Mouse (Mus musculus) stomach, embryonic 14.5 days (tissue): ENCODE measurements around the gene Gpr171. TPM values are rescaled to one million over a fixed set of nuclear protein-coding genes. Genes with fewer than 3 reads are reported as not detected.

Source experiments
- ATAC-seq: fragments of 200-750 bp; cut with Nextera tagmentation; 2 replicates; pipeline ENCODE4 v1.8.0; 2017; ENCODE audit warnings: low read depth, moderate TSS enrichment; ENCODE audit not compliant: insufficient number of reproducible peaks, insufficient read depth, low FRiP score
- H3K27ac ChIP-seq: fragments of 300-500 bp; sonication (generic); 2 replicates; pipeline ENCODE4 v1.5.1; 2014; ENCODE audit warnings: mild to moderate bottlenecking, low read length, moderate library complexity, mixed read lengths
- H3K27me3 ChIP-seq: fragments of 300-500 bp; sonication (generic); 2 replicates; pipeline ENCODE4 v1.6.1; 2014; ENCODE audit warnings: low read length, control low read depth, mixed read lengths; ENCODE audit not compliant: control insufficient read depth, insufficient read depth
- H3K36me3 ChIP-seq: fragments of 300-500 bp; sonication (generic); 2 replicates; pipeline ENCODE4 v1.6.1; 2014; ENCODE audit warnings: mild to moderate bottlenecking, control low read depth, low read length, moderate library complexity, mixed read lengths; ENCODE audit not compliant: control insufficient read depth, insufficient read depth
- H3K4me1 ChIP-seq: fragments of 300-500 bp; sonication (generic); 2 replicates; pipeline ENCODE4 v1.6.1; 2014; ENCODE audit warnings: low read length, control low read depth, mixed read lengths; ENCODE audit not compliant: control insufficient read depth, insufficient read depth
- H3K4me2 ChIP-seq: fragments of 300-500 bp; sonication (generic); replicated peaks from 2 replicates; pipeline ENCODE4 v1.6.1; 2014; ENCODE audit warnings: low read depth, low read length, control low read depth
- H3K4me3 ChIP-seq: fragments of 300-500 bp; sonication (generic); 2 replicates; pipeline ENCODE4 v1.5.1; 2014; ENCODE audit warnings: low read depth, low read length, control low read depth
- H3K9ac ChIP-seq: fragments of 300-500 bp; sonication (generic); replicated peaks from 2 replicates; pipeline ENCODE4 v1.6.1; 2014; ENCODE audit warnings: low read depth, mild to moderate bottlenecking, control low read depth, low read length, moderate library complexity, mixed read lengths
- H3K9me3 ChIP-seq: fragments of 300-500 bp; sonication (generic); 2 replicates; pipeline ENCODE4 v1.6.1; 2016; ENCODE audit warnings: low read depth, low read length, control low read depth; ENCODE audit not compliant: control insufficient read depth
- WGBS: fragments of 180-500 bp; shearing (Covaris S2); extraction: QIAGEN DNeasy Blood & Tissue Kit; methylation state at CpG from one replicate; pipeline ENCODE4 v1.1.7; 2014; 5-methylcytosine and 5-hydroxymethylcytosine counted together
- polyA plus RNA-seq: library from polyadenylated mRNA; unstranded; fragments of >200 nt; fragmentation: Nextera tagmentation; extraction: Ambion mirVana; gene quantifications from 2 replicates; pipeline ENCODE4 v1.2.1, GENCODE M21; 2014

Gpr171 gene
- polyA plus RNA-seq, 1 experiment from 2014 or later = 1.3 TPM

- Histone ChIP-seq H3K27me3 (0 out of 2 replicates have a peak, but pooled peaks cover 3% of the 10 kb centered on the region), H3K4me1 (no peaks in the 10 kb centered on the region), H3K4me3 (no peak overlapping the region), H3K9ac (no peak overlapping the region), H3K27ac (no peak overlapping the region), H3K9me3 (no peaks in the 10 kb centered on the region), H3K4me2 (no peak overlapping the region), H3K36me3 (no peaks in the 10 kb centered on the region)
- ATAC-seq = no peak
- 95% methylated on average over 4 of the region's 4 CpGs for WGBS
Observed at GRCm38 (mm10) chr3:59107439-59107838, 5.8 kb upstream of the Gpr171 start.

GRCm38 (mm10) chr3:59104462-59104861, 2.8 kb upstream of the Gpr171 start:
- ATAC-seq = no peak
- H3K4me2 ChIP-seq = no peak overlapping the region
- H3K4me3 ChIP-seq = no peak overlapping the region
- WGBS = 76% methylated on average over 4 of the region's 4 CpGs
- H3K9me3 ChIP-seq = no peaks in the 10 kb centered on the region
- no peaks in the 10 kb centered on the region for H3K4me1 ChIP-seq
- 0 out of 2 replicates have a peak, but pooled peaks cover 3% of the 10 kb centered on the region for H3K27me3 ChIP-seq
- no peak overlapping the region for H3K9ac ChIP-seq
- no peaks in the 10 kb centered on the region for H3K36me3 ChIP-seq
- no peak overlapping the region for H3K27ac ChIP-seq

GRCm38 (mm10) chr3:59102146-59102545, 525 bp upstream of the Gpr171 start:
- WGBS = 94% methylated on average over 2 of the region's 2 CpGs
- no peaks in the 10 kb centered on the region for H3K9me3 ChIP-seq

GRCm38 (mm10) chr3:59098540-59098939, 3.1 kb downstream of the Gpr171 start:
- no peak for ATAC-seq
- Histone ChIP-seq H3K9me3 (no peaks in the 10 kb centered on the region), H3K27me3 (no peaks in the 10 kb centered on the region), H3K4me1 (no peaks in the 10 kb centered on the region), H3K4me2 (no peak overlapping the region), H3K4me3 (no peak overlapping the region), H3K36me3 (no peaks in the 10 kb centered on the region), H3K9ac (no peak overlapping the region), H3K27ac (no peak overlapping the region)
- 89% methylated on average over 10 of the region's 10 CpGs for WGBS

More at GRCm38 (mm10) chr3:59102146-59102545, 525 bp upstream of the Gpr171 start:
- Histone ChIP-seq H3K36me3 (no peaks in the 10 kb centered on the region), H3K9ac (no peak overlapping the region), H3K4me1 (no peaks in the 10 kb centered on the region), H3K4me3 (no peak overlapping the region), H3K4me2 (no peak overlapping the region), H3K27ac (no peak overlapping the region), H3K27me3 (no peaks in the 10 kb centered on the region)
- no peak for ATAC-seq

DNA sequence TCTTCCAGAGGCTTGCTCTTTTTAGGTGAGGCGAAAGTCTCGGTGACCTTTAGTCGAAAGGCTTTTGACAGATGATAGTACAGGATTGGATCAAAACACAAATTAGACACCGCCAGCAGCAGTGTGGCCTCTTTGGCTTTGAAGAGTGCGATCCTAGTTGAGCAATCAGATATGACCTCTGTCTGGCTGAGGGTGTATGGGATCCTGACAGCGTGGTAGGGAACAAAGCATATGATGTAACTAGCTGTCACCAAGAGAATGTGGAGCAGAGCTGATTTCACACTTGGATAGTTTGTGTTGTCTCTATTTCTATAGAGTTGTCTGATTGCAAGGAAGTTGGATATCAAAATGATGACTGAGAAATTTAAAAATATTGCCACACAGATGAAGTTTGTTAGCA, 4.2 kb downstream of the Gpr171 start:
- Histone ChIP-seq H3K4me1 (no peaks in the 10 kb centered on the region), H3K9me3 (no peaks in the 10 kb centered on the region), H3K27me3 (no peaks in the 10 kb centered on the region), H3K4me2 (no peak overlapping the region), H3K36me3 (no peaks in the 10 kb centered on the region), H3K9ac (no peak overlapping the region), H3K4me3 (no peak overlapping the region), H3K27ac (no peak overlapping the region)
- 81% methylated on average over 6 of the region's 6 CpGs for WGBS
- ATAC-seq = no peak

DNA sequence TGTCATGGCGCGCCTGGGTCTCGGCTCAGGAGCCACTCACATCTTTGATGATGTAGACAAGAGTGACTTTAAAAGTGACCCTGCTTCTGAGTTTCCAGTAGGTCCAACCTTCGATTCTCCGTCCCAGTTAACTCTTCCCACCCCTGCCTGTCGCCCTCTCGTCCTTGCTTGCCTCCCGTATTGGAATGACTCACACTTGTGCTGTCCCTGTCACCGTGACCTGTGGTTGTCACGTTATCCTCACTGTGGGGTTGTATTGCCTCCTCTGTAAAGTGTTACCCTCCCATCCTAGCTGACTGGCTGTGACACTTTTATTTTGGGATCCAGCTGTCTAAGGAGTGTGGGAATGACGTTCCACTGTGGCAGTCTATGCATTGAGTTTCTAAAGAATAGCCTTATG, 8.9 kb downstream of the Gpr171 start:
- H3K9me3 ChIP-seq = no peaks in the 10 kb centered on the region
- H3K4me1 ChIP-seq = no peaks in the 10 kb centered on the region
- no peak overlapping the region for H3K27ac ChIP-seq
- H3K4me3 ChIP-seq = no peak overlapping the region
- no peak for ATAC-seq
- no peaks in the 10 kb centered on the region for H3K27me3 ChIP-seq
- H3K36me3 ChIP-seq = no peaks in the 10 kb centered on the region
- no peak overlapping the region for H3K4me2 ChIP-seq
- H3K9ac ChIP-seq = no peak overlapping the region
- 77% methylated on average over 11 of the region's 11 CpGs for whole genome bisulfite sequencing

DNA sequence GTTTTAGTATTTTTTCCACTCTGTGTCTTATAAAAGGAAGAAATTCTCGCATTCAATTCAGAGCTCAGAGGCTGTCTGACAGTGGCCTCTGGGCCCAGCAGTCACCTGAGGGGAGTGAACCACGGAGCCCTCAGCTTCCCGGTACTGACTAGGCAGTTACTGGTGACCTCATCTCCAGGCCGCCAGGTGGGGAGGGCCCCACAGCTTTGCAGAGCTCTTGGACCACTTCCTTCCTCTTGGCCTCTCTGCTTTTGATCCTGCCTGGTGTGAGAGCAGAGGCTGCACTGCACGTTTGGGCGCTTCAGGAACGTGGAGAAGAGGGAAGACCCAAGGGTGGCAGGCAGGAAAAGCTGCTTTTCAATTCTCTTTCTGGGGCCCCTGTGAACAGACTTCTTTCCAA, 20.7 kb downstream of the Gpr171 start:
- ATAC-seq = peak; percentile 69; the same call in 1 of the 2 replicates
- 10% methylated on average over 7 of the region's 7 CpGs for WGBS

GRCm38 (mm10) chr3:59080293-59080916, 21.2 kb downstream of the Gpr171 start:
- Histone ChIP-seq H3K27me3 (no peaks in the 10 kb centered on the region), H3K9me3 (no peaks in the 10 kb centered on the region), H3K4me3 (no peak overlapping the region), H3K4me2 (no peak overlapping the region), H3K36me3 (no peaks in the 10 kb centered on the region), H3K4me1 (0 out of 2 replicates have a peak, but pooled peaks cover 8% of the 10 kb centered on the region), H3K27ac (no peak overlapping the region), H3K9ac (no peak overlapping the region)
- 19% methylated on average over 6 of the region's 6 CpGs for WGBS
- ATAC-seq = no peak

More for the DNA sequence above, 20.7 kb downstream of the Gpr171 start:
- Histone ChIP-seq H3K36me3 (no peaks in the 10 kb centered on the region), H3K9ac (no peak overlapping the region), H3K9me3 (no peaks in the 10 kb centered on the region), H3K4me3 (no peak overlapping the region), H3K4me2 (no peak overlapping the region), H3K27me3 (no peaks in the 10 kb centered on the region), H3K27ac (no peak overlapping the region), H3K4me1 (0 out of 2 replicates have a peak, but pooled peaks cover 8% of the 10 kb centered on the region)

- no peak for ATAC-seq
- no peak overlapping the region for H3K27ac ChIP-seq
- 39% methylated on average over 4 of the region's 4 CpGs for WGBS
- H3K4me2 ChIP-seq = no peak overlapping the region
- no peaks in the 10 kb centered on the region for H3K27me3 ChIP-seq
- H3K36me3 ChIP-seq = no peaks in the 10 kb centered on the region
- 0 out of 2 replicates have a peak, but pooled peaks cover 8% of the 10 kb centered on the region for H3K4me1 ChIP-seq
- H3K4me3 ChIP-seq = no peak overlapping the region
- H3K9me3 ChIP-seq = no peaks in the 10 kb centered on the region
- no peak overlapping the region for H3K9ac ChIP-seq
Observed at GRCm38 (mm10) chr3:59079327-59079726, 22.3 kb downstream of the Gpr171 start.
